ENCODE assay signal across 8 mouse cellular contexts in genomic region chr2:21909481-21909966, GRCm38 (mm10).
DNase-seq lines count a peak whose midpoint lies in the region; ATAC-seq and TF ChIP-seq lines count a peak whose summit lies in the region.

No protein-coding gene starts in this region.

- no peak overlapping the region for H3K4me3 ChIP-seq in midbrain, embryonic 13.5 days (replicated peaks)
- no peak overlapping the region for H3K4me3 ChIP-seq in testis, adult 2 months (ENCODE audit: control insufficient read depth, low read depth, low read length)

- no peak overlapping the region for H3K27ac ChIP-seq in midbrain, embryonic 13.5 days
- H3K27ac ChIP-seq in testis, adult 2 months (ENCODE audit: control insufficient read depth, insufficient read depth, low read depth, low read length): no peak overlapping the region

- no peaks in the 10 kb centered on the region for H3K9me3 ChIP-seq in midbrain, embryonic 13.5 days

- TF ChIP-seq POLR2A in testis, adult 2 months (IDR thresholded peaks at IDR 0.05; ENCODE audit: control insufficient read depth, low read depth, low read length): no peak

- no peaks in the 10 kb centered on the region for H3K36me3 ChIP-seq in midbrain, embryonic 13.5 days
- no peaks in the 10 kb centered on the region for H3K36me3 ChIP-seq in testis, adult 2 months (ENCODE audit: control insufficient read depth, insufficient read depth, low read length)

- intact Hi-C loops in left cerebral cortex, postnatal 4 days (cut with DNase I): loop anchor here (5.0 to 10.0 kb wide), 2 partner anchors 535 to 627 kb away; no protein-coding TSS in a partner anchor

- peak; percentile 44 for ATAC-seq in midbrain, embryonic 13.5 days

- H3K9ac ChIP-seq in midbrain, embryonic 13.5 days (replicated peaks): no peak overlapping the region

- 19% methylated on average over 7 of the region's 7 CpGs for WGBS in midbrain, embryonic 13.5 days

- no peaks in the 10 kb centered on the region for H3K27me3 ChIP-seq in midbrain, embryonic 13.5 days
- no peaks in the 10 kb centered on the region for H3K27me3 ChIP-seq in testis, adult 2 months (ENCODE audit: control insufficient read depth, insufficient read depth, low read length)

- H3K4me2 ChIP-seq in midbrain, embryonic 13.5 days (replicated peaks): peak overlapping the region; percentile 29

- no peaks in the 10 kb centered on the region for H3K4me1 ChIP-seq in midbrain, embryonic 13.5 days (replicated peaks)
- H3K4me1 ChIP-seq in testis, adult 2 months (ENCODE audit: control insufficient read depth, insufficient read depth, low read length): no peaks in the 10 kb centered on the region

- peak; percentile 32; the same call in 1 of the 2 replicates for TF ChIP-seq CTCF in testis, adult 2 months (IDR thresholded peaks at IDR 0.05; ENCODE audit: control insufficient read depth, insufficient read depth, insufficient replicate concordance, low read depth, low read length)

- peak; percentile 3 to 22 for DNase-seq in B cell, adult 2 months
- peak; percentile 77 for DNase-seq in adrenal gland, postnatal 10 days
- DNase-seq in embryo, embryonic 9.5 days (ENCODE audit: extremely low spot score): peak; percentile 70
- DNase-seq in heart, adult 18-20 months: peak; percentile 66 to 84
- peak; percentile 62 for DNase-seq in kidney, adult 18-20 months
- peak; percentile 77 for DNase-seq in left cerebral cortex, postnatal 4 days

Comparison
In these comparisons a context has a peak if more than half of its experiments do, and no peak if none do; other contexts are left out.
1. DNase-seq: peak in every context shown above with its lines; median percentile 77 in adrenal gland, postnatal 10 days; 77 in left cerebral cortex, postnatal 4 days; 75 in heart, adult 18-20 months; 70 in embryo, embryonic 9.5 days; 62 in kidney, adult 18-20 months; 12 in B cell, adult 2 months.